Comparison of ENCODE assay signal across 9 mouse cellular contexts in genomic region chr8:35204971-35205370, GRCm38 (mm10).
DNase-seq lines count a peak whose midpoint lies in the region; ATAC-seq and TF ChIP-seq lines count a peak whose summit lies in the region.
"Had no signal": no experiment of that assay in that cellular context is flagged by ENCODE, and none has a peak within 500 bp of the region (broad histone marks: within the 10 kb centered on the region; RNA-seq: fewer than 3 reads in every experiment).

No protein-coding gene starts in this region.

- no peak for ATAC-seq in embryonic facial prominence, embryonic 15.5 days (ENCODE audit: insufficient number of reproducible peaks, low FRiP score, low TSS enrichment, low read depth)
- no peak for ATAC-seq in liver, embryonic 16.5 days (ENCODE audit: low read depth)
- ATAC-seq: Patski had no signal

- peak overlapping the region; percentile 86 for H3K27ac ChIP-seq in heart, embryonic 10.5 days
- peak overlapping the region; percentile 86 for H3K27ac ChIP-seq in liver, adult 2 months (replicated peaks; ENCODE audit: insufficient read depth, low read depth, low read length)
- H3K27ac ChIP-seq in embryonic facial prominence, embryonic 15.5 days (replicated peaks), result no peak overlapping the region
- peak overlapping the region; percentile 60 for H3K27ac ChIP-seq in liver, embryonic 16.5 days (ENCODE audit: low read length)

- peak overlapping the region; percentile 24; the same call in 1 of the 2 replicates for H3K4me2 ChIP-seq in embryonic facial prominence, embryonic 15.5 days (replicated peaks)
- H3K4me2 ChIP-seq in liver, embryonic 16.5 days (ENCODE audit: low read depth, low read length), result peak overlapping the region; percentile 45

- H3K79me2 ChIP-seq in liver, adult 2 months (ENCODE audit: control insufficient read depth, insufficient read depth, low read length), result no peaks in the 10 kb centered on the region

- no peak for TF ChIP-seq POLR2A in liver, adult 2 months (IDR thresholded peaks at IDR 0.05; ENCODE audit: extremely low read depth, insufficient read depth, low read length)

- no peaks in the 10 kb centered on the region for H3K9me3 ChIP-seq in heart, embryonic 10.5 days
- no peaks in the 10 kb centered on the region for H3K9me3 ChIP-seq in embryonic facial prominence, embryonic 15.5 days (replicated peaks)
- H3K9me3 ChIP-seq in liver, embryonic 16.5 days (replicated peaks; ENCODE audit: control insufficient read depth, low read length), result no peaks in the 10 kb centered on the region

- 55% methylated on average over 15 of the region's 15 CpGs for WGBS in heart, embryonic 10.5 days
- WGBS in liver, adult 2 months, result 66% methylated on average over 15 of the region's 15 CpGs
- 67% methylated on average over 15 of the region's 15 CpGs for WGBS in embryonic facial prominence, embryonic 15.5 days
- WGBS in liver, embryonic 16.5 days (ENCODE audit: insufficient replicate concordance), result 46% methylated on average over 15 of the region's 15 CpGs

- no peaks in the 10 kb centered on the region for H3K27me3 ChIP-seq in heart, embryonic 10.5 days (ENCODE audit: insufficient read depth, poor library complexity, severe bottlenecking)
- no peaks in the 10 kb centered on the region for H3K27me3 ChIP-seq in liver, adult 2 months (ENCODE audit: control insufficient read depth, insufficient read depth, low read length)
- no peaks in the 10 kb centered on the region for H3K27me3 ChIP-seq in embryonic facial prominence, embryonic 15.5 days
- no peaks in the 10 kb centered on the region for H3K27me3 ChIP-seq in liver, embryonic 16.5 days (ENCODE audit: control insufficient read depth, insufficient read depth, low read depth, low read length)
- H3K27me3 ChIP-seq: Patski had no signal

- H3K4me3 ChIP-seq in heart, embryonic 10.5 days, result peak overlapping the region; percentile 33
- peak overlapping the region; percentile 2; the same call in 1 of the 2 replicates for H3K4me3 ChIP-seq in liver, adult 2 months (ENCODE audit: insufficient read depth, low read depth, low read length)
- H3K4me3 ChIP-seq in embryonic facial prominence, embryonic 15.5 days (replicated peaks), result no peak overlapping the region
- H3K4me3 ChIP-seq in liver, embryonic 16.5 days (ENCODE audit: low read depth, low read length), result no peak overlapping the region

- no peak for TF ChIP-seq CTCF in liver, adult 2 months (IDR thresholded peaks at IDR 0.05; ENCODE audit: low read depth, low read length)

- peak overlapping the region; percentile 56 for H3K9ac ChIP-seq in liver, adult 2 months (ENCODE audit: low read depth, low read length)
- H3K9ac ChIP-seq in embryonic facial prominence, embryonic 15.5 days, result no peak overlapping the region
- H3K9ac ChIP-seq in liver, embryonic 16.5 days (ENCODE audit: low read depth, low read length), result no peak overlapping the region

- DNase-seq in heart, embryonic 10.5 days (ENCODE audit: low spot score), result no peak
- DNase-seq in heart, adult 9 months (ENCODE audit: low spot score in 2 of 2), result no peak
- DNase-seq in liver, adult 2 months (ENCODE audit: extremely low read depth, low read depth, low spot score), result no peak
- no peak for DNase-seq in liver
- DNase-seq in cerebellum, postnatal 25 days, result no peak
- no peak for DNase-seq in embryo, embryonic 10.5 days (ENCODE audit: low spot score)

- no peaks in the 10 kb centered on the region for H3K36me3 ChIP-seq in heart, embryonic 10.5 days
- no peaks in the 10 kb centered on the region for H3K36me3 ChIP-seq in liver, adult 2 months (ENCODE audit: control insufficient read depth, insufficient read depth, low read length)
- H3K36me3 ChIP-seq in embryonic facial prominence, embryonic 15.5 days, result no peaks in the 10 kb centered on the region
- no peaks in the 10 kb centered on the region for H3K36me3 ChIP-seq in liver, embryonic 16.5 days (ENCODE audit: control insufficient read depth, insufficient read depth)

- H3K4me1 ChIP-seq in heart, embryonic 10.5 days, result peaks cover 48% of the 10 kb centered on the region
- H3K4me1 ChIP-seq in liver, adult 2 months (ENCODE audit: control insufficient read depth, insufficient read depth, low read length), result peaks cover 9% of the 10 kb centered on the region; the same call in 1 of the 2 replicates
- H3K4me1 ChIP-seq in embryonic facial prominence, embryonic 15.5 days, result peaks cover 16% of the 10 kb centered on the region
- peaks cover 4% of the 10 kb centered on the region for H3K4me1 ChIP-seq in liver, embryonic 16.5 days (ENCODE audit: control insufficient read depth, low read depth, low read length)

Comparison
In these comparisons a context has a peak if more than half of its experiments do, and no peak if none do; other contexts are left out.
1. H3K4me3 ChIP-seq: peak in heart, embryonic 10.5 days (single experiment) and liver, adult 2 months (single experiment); none in embryonic facial prominence, embryonic 15.5 days (single experiment) and liver, embryonic 16.5 days (single experiment).